Mouse (Mus musculus) layer of hippocampus, postnatal 36 days (tissue): ENCODE measurements around the gene Cyp2w1. TPM values are rescaled to one million over a fixed set of nuclear protein-coding genes. Genes with fewer than 3 reads are reported as not detected.
"Not testable (repeated sequence)": the region's sequence is repeated elsewhere in the genome, so short reads cannot be mapped to it uniquely, and the experiment has no call there.

Experiments
- DNase-seq, 2 experiments: peaks; one replicate each; pipeline ENCODE4 v3.0.0; 2022
- total RNA-seq, 2 experiments: library from RNA; stranded (reverse); gene quantifications; 2 replicates each; pipeline ENCODE4 v1.2.3; 2021

The Cyp2w1 gene
- total RNA-seq, 2 experiments from 2014 or later = not detected

DNA sequence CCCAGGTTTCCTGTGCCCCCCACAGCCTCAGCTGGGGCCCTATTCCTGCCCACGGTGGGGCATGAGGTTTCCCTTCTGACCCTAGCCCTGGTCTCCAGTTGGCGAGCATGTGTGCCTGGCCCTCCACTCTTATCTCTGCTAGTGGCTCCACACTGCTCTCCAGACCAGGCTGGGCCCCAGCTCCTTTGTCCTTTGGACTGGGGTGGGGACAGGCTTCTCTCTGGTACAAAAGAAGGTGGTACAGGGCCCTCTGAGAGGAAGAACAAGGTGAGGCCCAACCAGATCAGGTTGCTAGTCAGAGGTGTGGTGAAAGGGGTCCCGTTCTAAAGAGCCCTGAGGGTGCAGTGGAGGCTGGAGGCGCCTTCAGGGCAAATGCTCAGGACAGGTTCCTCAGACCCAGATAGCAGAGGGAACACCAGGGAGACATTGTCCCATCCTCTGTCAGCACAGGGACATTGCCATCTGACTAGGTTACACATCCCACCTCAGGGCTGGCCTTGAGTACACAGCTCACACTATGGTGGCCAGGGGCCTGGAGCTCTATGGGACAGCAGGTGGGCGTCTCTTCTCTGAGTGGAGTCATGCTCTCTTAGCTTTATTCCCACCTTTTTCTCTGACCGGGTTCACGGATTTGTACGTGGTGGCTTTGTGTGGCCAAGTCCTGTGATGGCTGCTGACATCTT lies 19.7 kb upstream of the Cyp2w1 start:
- no peak for DNase-seq

GRCm38 (mm10) chr5:139333301-139334013 lies 19.0 kb upstream of the Cyp2w1 start:
- DNase-seq = no peak

DNA sequence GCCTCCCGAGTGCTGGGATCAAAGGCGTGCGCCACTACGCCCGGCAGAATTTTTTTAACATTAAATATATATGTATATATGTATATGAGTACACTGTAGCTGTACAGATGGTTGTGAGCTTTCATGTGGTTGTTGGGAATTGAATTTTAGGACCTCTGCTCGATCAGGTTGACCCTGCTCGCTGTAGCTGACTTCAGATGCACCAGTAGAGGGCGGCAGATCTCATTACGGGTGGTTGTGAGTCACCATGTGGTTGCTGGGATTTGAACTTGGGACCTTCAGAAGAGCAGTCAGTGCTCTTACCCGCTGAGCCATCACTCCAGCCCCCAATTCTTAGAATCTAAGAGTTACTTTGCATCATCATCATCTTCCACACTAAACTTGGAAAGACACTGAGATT lies 18.0 kb upstream of the Cyp2w1 start:
- DNase-seq = not testable (repeated sequence)

GRCm38 (mm10) chr5:139335634-139336033 lies 16.8 kb upstream of the Cyp2w1 start:
- no peak for DNase-seq

DNA sequence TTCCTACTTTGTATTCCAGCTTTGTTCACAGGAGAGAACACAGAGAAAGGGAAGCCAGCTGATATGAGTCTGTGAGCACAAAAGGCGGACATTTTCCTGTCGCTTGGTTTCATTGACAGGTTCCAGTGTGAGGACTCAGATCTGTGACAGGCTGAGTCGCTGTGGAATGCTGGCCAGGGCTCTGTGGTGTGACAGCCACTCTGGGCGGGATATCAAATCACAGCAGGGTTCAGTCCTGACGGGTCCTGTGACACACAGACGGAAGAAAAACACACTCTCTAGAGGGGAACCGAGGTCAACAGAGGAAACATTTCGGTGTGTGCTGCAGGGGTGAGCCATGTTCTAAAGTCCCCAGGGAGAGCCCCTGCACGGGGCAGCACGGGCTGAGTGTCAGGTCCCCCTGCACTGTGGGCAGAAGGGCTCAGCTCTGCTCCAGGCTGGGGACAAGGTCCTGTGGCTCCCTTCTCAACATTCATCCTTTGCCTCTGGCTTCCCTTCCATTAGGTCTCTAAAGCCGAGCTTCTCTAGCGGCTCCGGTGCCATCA lies 14.5 kb upstream of the Cyp2w1 start:
- no peak for DNase-seq

DNA sequence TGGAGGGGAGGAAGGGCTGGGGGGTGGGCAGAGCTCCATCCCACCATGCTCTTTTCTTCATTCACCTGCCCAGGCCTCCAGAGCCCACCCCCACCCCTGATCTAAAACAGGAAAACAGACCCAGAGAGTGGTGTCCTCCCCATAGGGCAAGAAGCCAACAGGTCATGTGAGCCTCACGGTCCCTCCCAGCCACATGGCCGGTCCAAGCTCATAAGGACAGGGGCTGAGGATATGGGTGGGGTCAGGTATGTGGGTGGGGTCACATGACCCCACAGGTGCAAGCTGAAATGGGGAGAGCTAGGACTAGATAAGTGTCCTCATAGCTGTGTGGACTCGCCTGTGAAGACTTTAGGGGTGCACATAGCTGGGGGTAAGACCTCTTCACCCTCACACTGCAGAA lies 14.0 kb upstream of the Cyp2w1 start:
- no peak for DNase-seq

- DNase-seq = no peak
Measured at GRCm38 (mm10) chr5:139338891-139339290, 13.5 kb upstream of the Cyp2w1 start.

GRCm38 (mm10) chr5:139344021-139344686 lies 8.3 kb upstream of the Cyp2w1 start:
- peak; percentile 68 to 71 for DNase-seq

GRCm38 (mm10) chr5:139344687-139345363 lies 7.6 kb upstream of the Cyp2w1 start:
- DNase-seq = peak; percentile 90 to 91

DNA sequence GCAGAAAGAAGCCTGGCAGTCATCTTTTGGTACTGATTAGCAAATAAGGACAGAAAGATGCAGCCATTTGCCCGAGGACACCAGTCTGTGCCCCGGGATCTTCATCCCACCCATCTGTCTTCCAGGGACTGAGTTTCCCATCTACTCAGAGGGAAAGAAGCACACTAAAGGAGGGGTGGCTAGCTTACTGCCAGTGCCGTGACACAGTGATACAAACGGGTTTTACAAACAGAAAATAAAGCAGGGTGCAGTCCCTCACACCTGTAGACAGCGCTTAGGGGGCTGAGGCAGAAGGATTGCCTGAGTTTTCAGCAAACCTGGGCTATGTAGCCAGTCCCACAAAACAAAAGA lies 7.1 kb upstream of the Cyp2w1 start:
- DNase-seq = no peak

- DNase-seq = no peak
Measured at GRCm38 (mm10) chr5:139347225-139347624, 5.2 kb upstream of the Cyp2w1 start.

DNA sequence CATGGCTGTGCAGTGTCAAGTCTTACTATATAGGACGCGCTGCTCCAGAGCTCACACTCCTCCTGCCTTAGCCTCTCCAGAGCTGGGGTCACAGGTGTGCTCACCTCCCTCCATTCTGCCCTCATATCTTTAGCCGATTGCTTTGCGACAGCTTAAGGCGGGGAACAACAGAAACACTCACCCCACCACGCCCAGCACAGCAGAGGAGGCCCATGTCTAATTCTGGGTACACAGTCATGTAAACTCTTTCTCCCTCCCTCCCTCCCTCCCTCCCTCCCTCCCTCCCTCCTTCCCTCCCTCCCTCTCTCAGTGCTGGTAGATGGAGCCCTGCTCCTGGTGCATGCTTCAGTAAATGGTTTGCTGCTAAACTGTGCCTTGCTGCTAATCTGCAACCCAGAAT lies 2.7 kb upstream of the Cyp2w1 start:
- no peak for DNase-seq

DNA sequence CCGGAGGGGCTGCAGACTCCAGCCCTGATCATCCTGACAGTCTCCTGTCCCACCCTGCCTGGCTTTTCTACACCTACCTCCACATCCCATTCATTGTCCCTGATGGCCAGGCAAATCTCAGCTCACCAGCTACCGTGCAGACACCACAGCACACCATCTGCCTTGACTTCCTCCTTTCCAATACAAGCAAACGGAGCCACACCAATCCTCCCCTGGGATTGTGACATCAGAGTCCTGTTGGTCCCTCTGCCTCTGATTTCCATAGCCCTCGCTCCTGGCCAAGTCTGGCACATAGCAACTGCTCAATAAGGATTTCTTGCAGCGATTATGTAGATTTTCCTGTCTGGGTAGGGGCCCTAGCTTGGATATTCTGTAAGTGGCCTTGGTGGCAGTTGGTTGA lies 1.3 kb upstream of the Cyp2w1 start, which contains the start of gene Cox19:
Gene Cox19 (minus strand): TSS at position 285 of the 400 bp plus-strand sequence.
- DNase-seq = no peak

GRCm38 (mm10) chr5:139351628-139352027 lies 789 bp upstream of the Cyp2w1 start:
- no peak for DNase-seq

GRCm38 (mm10) chr5:139353496-139353895 lies 1.1 kb downstream of the Cyp2w1 start:
- no peak for DNase-seq

DNA sequence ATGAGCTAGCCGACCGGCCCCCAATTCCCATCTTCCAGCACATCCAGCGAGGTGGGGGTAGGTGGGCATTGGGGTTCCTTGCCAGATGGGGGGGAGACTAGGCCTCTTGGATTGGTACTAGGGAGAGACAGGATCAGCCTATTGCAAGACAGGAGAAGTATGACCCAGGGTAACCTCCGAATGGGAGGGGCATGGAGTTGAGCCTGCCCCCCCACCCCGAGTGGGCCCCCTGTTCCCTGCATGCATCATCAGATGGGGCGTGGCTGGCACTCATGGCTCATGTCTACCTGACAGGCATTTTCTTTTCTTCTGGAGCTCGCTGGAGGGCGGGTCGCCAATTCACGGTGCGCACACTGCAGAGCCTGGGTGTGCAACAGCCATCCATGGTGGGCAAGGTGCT lies 1.5 kb downstream of the Cyp2w1 start:
- no peak for DNase-seq

DNA sequence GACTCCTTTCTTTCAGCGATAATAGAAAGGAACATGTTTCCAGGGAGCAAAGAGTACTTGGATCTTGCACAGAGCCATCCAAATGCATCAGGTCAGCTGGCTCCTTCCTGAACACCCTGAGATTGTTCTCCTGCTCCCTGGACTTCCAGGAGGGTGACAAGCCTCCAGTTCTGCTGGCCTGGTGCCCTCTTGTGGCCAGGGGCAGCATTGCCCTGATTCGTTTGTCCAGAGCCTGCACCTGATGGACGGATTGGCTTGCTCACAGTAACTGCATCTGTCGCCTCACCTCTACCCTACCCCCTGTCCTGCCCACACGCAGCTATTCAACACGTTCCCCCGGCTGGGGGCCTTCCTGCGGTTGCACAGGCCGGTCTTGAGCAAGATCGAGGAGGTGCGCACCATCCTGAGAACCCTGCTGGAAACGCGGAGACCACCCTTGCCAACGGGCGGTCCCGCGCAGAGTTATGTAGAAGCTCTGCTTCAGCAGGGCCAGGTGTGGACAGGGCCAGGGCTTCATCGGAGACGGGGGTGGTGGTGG lies 2.9 kb downstream of the Cyp2w1 start:
- DNase-seq = peak; percentile 64 to 76

DNA sequence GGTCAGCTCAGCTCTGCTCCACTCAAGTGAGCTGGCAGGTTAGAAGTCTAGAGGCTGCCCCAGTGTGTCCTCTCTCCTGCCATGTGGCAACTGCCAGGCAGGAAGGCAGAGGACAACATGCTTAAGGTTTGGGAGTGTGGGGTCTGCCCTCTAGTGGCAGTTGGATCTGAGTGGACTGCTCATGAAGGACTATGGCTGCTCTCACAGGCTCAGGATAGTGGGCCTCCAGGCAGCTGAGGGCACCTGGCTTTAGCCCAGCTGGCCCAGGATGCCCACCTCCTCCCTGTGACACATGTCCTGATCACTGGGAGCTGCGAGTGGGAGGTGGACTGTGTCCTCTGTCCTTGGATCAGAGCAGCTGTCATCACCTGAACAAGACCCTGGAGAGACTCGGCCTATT lies 6.2 kb downstream of the Cyp2w1 start:
- no peak for DNase-seq

DNA sequence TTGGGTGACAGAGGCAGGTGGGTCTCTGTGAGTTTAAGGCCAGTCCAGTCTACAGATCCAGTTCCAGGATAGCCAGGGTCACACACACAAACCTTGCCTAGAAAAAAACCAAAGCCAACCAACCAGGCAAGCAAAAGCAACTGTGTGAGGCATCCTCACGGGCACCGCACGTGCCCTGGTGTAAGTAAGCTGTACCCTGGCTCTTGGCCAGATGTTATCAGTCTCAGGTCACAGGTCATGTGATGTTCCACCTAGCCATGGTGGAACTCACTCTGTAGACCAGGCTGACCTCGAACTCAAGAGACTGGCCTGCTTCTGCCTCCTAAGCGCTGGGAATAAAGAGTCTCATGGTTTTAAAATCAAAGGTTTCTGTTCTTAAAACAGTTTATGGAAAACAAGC lies 6.8 kb downstream of the Cyp2w1 start:
- no peak for DNase-seq

GRCm38 (mm10) chr5:139363858-139364257 lies 11.4 kb downstream of the Cyp2w1 start:
- no peak for DNase-seq

- DNase-seq = peak; percentile 84 to 88
Measured at GRCm38 (mm10) chr5:139364260-139364910, 12.0 kb downstream of the Cyp2w1 start.
